Mouse (Mus musculus) cerebellum, adult 2 months (tissue): ENCODE results near the gene Mgat1.
A peak's percentile ranks its signal among the peaks of the same experiment; 100 is the strongest.

Experiments used
- CTCF ChIP-seq: fragments of 200-500 bp; IDR thresholded peaks from 2 replicates; pipeline ENCODE4 v1.5.1; 2011; ENCODE audit warnings: low read depth, mild to moderate bottlenecking, control low read depth, low read length, moderate library complexity, borderline replicate concordance; ENCODE audit not compliant: insufficient read depth
- POLR2A ChIP-seq: fragments of 200-500 bp; IDR thresholded peaks from 2 replicates; pipeline ENCODE4 v1.6.1; 2011; ENCODE audit warnings: low read length, control low read depth, borderline replicate concordance; ENCODE audit not compliant: insufficient read depth

DNA sequence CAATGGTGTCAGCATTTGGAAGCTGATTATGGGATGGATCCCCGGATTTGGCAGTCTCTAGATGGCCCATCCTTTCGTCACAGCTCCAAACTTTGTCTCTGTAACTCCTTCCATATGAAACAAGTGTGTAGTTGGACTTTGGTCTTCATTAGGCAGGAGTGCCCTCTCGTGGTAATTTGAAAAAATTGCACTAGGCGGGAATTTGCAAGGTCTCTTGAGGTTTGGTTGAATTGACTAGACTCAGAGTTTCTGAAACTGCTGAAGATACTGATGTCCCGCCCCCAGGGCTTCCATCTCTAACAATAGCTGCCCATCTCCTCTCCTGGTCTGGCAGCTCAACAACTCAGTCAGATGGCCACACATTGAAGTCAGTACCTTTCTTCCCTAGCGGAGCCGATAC, 27.3 kb downstream of the Mgat1 start:
- TF ChIP-seq POLR2A = no peak
- TF ChIP-seq CTCF = 0 out of 2 replicates have a peak, but pooled peaks have one; percentile 12
